Mouse (Mus musculus) hindbrain, embryonic 11.5 days (tissue): ENCODE measurements around the gene Suox. TPM values are rescaled to one million over a fixed set of nuclear protein-coding genes. Genes with fewer than 3 reads are reported as not detected.
A peak's percentile ranks its signal among the peaks of the same experiment; 100 is the strongest.
"Not testable (repeated sequence)": the region's sequence is repeated elsewhere in the genome, so short reads cannot be mapped to it uniquely, and the experiment has no call there.

Source experiments
- ATAC-seq: fragments of 200-750 bp; cut with Nextera tagmentation; 2 replicates; pipeline ENCODE4 v1.8.0; 2017; ENCODE audit warnings: mild to moderate bottlenecking, moderate TSS enrichment, moderate library complexity; ENCODE audit not compliant: low FRiP score
- DNase-seq: peaks from one replicate; pipeline ENCODE4 v3.0.0-alpha.2; 2015; ENCODE audit warnings: low spot score
- H3K27ac ChIP-seq: fragments of 300-500 bp; sonication (generic); 2 replicates; pipeline ENCODE4 v1.5.1; 2014; ENCODE audit warnings: mild to moderate bottlenecking, low read depth, low read length
- H3K27me3 ChIP-seq: fragments of 300-500 bp; sonication (generic); 2 replicates; pipeline ENCODE4 v1.6.1; 2014; ENCODE audit warnings: mild to moderate bottlenecking, low read length, moderate library complexity, mixed read lengths; ENCODE audit not compliant: control insufficient read depth, insufficient read depth
- H3K36me3 ChIP-seq: fragments of 300-500 bp; sonication (generic); 2 replicates; pipeline ENCODE4 v1.6.1; 2014; ENCODE audit warnings: mild to moderate bottlenecking, low read length, moderate library complexity, mixed read lengths; ENCODE audit not compliant: control insufficient read depth, insufficient read depth
- H3K4me1 ChIP-seq: fragments of 300-500 bp; sonication (generic); replicated peaks from 2 replicates; pipeline ENCODE4 v1.6.1; 2014; ENCODE audit warnings: low read length, mixed read lengths; ENCODE audit not compliant: control insufficient read depth, insufficient read depth
- H3K4me2 ChIP-seq: fragments of 300-500 bp; sonication (generic); replicated peaks from 2 replicates; pipeline ENCODE4 v1.6.1; 2014; ENCODE audit warnings: mild to moderate bottlenecking, low read depth, low read length
- H3K4me3 ChIP-seq: fragments of 300-500 bp; sonication (generic); 2 replicates; pipeline ENCODE4 v1.5.1; 2014; ENCODE audit warnings: low read depth, low read length
- H3K9ac ChIP-seq: fragments of 300-500 bp; sonication (generic); 2 replicates; pipeline ENCODE4 v1.6.1; 2014; ENCODE audit warnings: low read depth, low read length
- H3K9me3 ChIP-seq: fragments of 300-500 bp; sonication (generic); 2 replicates; pipeline ENCODE4 v1.6.1; 2016; ENCODE audit warnings: low read length; ENCODE audit not compliant: control insufficient read depth
- WGBS: fragments of 180-500 bp; shearing (Covaris S2); extraction: QIAGEN DNeasy Blood & Tissue Kit; methylation state at CpG from one replicate; pipeline ENCODE4 v1.1.7; 2014; 5-methylcytosine and 5-hydroxymethylcytosine counted together
- polyA plus RNA-seq: library from polyadenylated mRNA; unstranded; fragments of >200 nt; fragmentation: Nextera tagmentation; extraction: Ambion mirVana; gene quantifications from 2 replicates; pipeline ENCODE4 v1.2.1, GENCODE M21; 2014

Suox gene
- polyA plus RNA-seq, 1 experiment from 2014 or later = 14.8 TPM

- H3K4me3 ChIP-seq = peak within 1 kb of the TSS; percentile 72
- H3K4me1 ChIP-seq = 0 out of 2 replicates have a peak, but pooled peaks cover 4% of the 10 kb centered on the region
- H3K9ac ChIP-seq = peak within 1 kb of the TSS; percentile 80
- H3K36me3 ChIP-seq = peaks cover 6% of the 10 kb centered on the region
- H3K4me2 ChIP-seq = peak within 1 kb of the TSS; percentile 89
- H3K27me3 ChIP-seq = no peaks in the 10 kb centered on the region
- H3K27ac ChIP-seq = no peak within 1 kb of the TSS; the same call in 1 of the 2 replicates
- peak; percentile 94 for DNase-seq
- ATAC-seq = peak; percentile 97
- H3K9me3 ChIP-seq = no peaks in the 10 kb centered on the region
- WGBS = under 1% methylated on average over 40 of the region's 40 CpGs
Observed at GRCm38 (mm10) chr10:128626311-128627310, 47.3 kb downstream of the Suox start, which contains the start of gene Rps26. TSS of gene Rps26 (minus strand) at chr10:128626747.

DNA sequence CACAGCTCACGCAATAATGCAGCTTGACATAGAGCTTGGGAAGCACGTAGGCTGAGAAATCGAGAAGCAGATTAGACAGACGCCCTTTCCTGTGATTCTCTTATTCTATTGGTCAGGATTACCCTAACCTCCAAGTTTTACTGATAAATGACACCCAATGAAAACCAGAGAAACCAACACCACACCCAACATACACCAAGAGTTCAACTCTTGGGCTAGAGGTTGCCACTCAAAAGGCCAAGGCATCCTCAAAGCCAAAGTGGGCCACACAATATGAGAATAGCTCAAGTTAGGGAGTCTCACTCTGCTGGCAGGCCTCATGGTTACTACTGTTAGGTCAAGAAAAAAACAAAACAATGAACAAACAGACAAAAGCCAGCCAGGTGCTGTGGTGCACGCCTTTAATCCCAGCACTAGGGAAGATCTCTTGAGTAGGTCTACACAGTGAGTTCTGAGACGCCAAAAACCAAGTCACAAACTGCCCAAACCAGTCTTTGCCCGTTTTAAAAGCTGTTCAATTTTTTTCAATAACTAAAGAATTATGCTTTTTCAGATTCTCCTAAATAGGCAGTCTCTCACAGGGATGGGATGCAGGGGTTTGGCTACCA lies 48.5 kb downstream of the Suox start:
- H3K27me3 ChIP-seq = no peaks in the 10 kb centered on the region
- DNase-seq (no peak), ATAC-seq (no peak)
- peak overlapping the region; percentile 89 for H3K4me2 ChIP-seq
- H3K4me3 ChIP-seq = peak overlapping the region; percentile 72
- peak overlapping the region; percentile 80 for H3K9ac ChIP-seq
- H3K27ac ChIP-seq = no peak overlapping the region
- WGBS = 52% methylated on average over 7 of the region's 7 CpGs
- peaks cover 6% of the 10 kb centered on the region for H3K36me3 ChIP-seq
- H3K4me1 ChIP-seq = 0 out of 2 replicates have a peak, but pooled peaks cover 4% of the 10 kb centered on the region
- H3K9me3 ChIP-seq = no peaks in the 10 kb centered on the region

DNA sequence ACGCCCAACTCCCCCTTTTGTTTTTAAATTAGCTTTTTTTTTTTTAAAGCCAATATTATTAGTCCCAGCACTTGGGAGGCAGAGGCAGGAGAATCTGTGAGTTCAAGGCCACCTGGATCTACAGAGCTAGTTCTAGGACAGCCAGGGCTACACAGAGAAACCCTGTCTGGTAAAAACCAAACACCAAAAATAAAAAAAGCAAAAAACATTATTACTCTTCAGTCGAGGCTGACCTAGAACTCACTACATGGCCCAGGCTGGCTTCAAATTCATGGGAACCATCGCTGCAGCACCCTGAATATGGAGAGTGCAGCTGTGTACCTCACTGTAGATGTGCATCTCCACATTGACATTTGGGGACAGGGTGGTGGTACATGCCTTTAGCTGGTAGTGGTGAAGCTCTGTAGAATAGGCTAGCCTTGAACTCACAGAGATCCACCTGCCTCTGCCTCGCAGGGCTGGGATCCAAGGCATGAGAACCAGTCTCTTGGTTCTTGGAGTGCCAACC lies 50.7 kb downstream of the Suox start:
- H3K27me3 ChIP-seq, H3K9ac ChIP-seq, H3K4me3 ChIP-seq, H3K27ac ChIP-seq, ATAC-seq, H3K4me2 ChIP-seq, DNase-seq, H3K4me1 ChIP-seq, H3K36me3 ChIP-seq, H3K9me3 ChIP-seq: not testable (repeated sequence)
- 84% methylated on average over 4 of the region's 4 CpGs for WGBS

DNA sequence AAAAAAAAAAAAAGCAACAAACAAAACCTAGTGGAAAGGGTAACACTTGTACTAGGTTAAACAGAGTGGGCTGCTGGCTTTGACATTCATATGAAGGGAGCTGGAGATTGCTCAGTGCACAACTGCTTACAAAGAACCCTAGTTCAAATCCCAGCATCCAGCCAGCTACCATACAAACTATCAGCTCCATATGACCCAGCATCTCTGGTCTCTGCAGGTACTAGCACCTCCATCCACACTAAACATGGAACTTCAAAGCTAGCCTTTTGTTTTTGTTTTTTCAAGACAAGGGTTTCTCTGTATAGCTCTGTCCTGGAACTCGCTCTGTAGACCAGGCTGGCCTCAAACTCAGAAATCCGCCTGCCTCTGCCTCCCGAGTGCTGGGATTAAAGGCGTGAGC lies 51.2 kb downstream of the Suox start:
- Histone ChIP-seq H3K4me3 (no peak overlapping the region), H3K36me3 (peaks cover 6% of the 10 kb centered on the region), H3K9me3 (no peaks in the 10 kb centered on the region), H3K4me2 (no peak overlapping the region), H3K27ac (no peak overlapping the region), H3K27me3 (no peaks in the 10 kb centered on the region), H3K4me1 (0 out of 2 replicates have a peak, but pooled peaks cover 4% of the 10 kb centered on the region), H3K9ac (no peak overlapping the region)
- ATAC-seq = no peak
- DNase-seq = no peak
- WGBS = 84% methylated on average over 4 of the region's 4 CpGs

- DNase-seq = no peak
- H3K27ac ChIP-seq = no peak overlapping the region
- WGBS = 78% methylated on average over 3 of the region's 3 CpGs
Observed at GRCm38 (mm10) chr10:128621986-128622520, 51.8 kb downstream of the Suox start.

DNA sequence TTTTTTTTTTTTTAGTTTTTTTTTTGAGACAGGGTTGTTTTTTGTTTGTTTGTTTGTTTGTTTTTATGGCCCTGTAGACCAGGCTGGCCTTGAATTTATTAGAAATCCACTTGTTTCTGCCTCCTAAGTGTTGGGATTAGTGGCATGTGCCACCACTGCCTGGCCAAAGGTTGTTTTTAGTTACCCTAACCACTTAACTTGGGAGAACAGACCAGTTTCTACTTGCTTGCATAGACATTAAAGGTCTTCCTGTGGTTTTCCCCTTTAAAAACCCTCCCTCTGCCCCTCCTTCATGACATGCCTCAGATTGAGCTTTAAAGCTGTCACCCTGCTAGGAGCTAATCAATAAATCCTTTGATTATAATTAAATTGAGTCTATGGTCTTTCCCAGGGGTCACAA lies 53.6 kb downstream of the Suox start:
- no peaks in the 10 kb centered on the region for H3K9me3 ChIP-seq
- no peak overlapping the region for H3K4me2 ChIP-seq
- H3K9ac ChIP-seq = no peak overlapping the region
- no peak overlapping the region for H3K27ac ChIP-seq
- no peaks in the 10 kb centered on the region for H3K27me3 ChIP-seq
- H3K4me3 ChIP-seq = no peak overlapping the region
- ATAC-seq (no peak), DNase-seq (no peak)
- 0 out of 2 replicates have a peak, but pooled peaks cover under 1% of the 10 kb centered on the region for H3K4me1 ChIP-seq
- peaks cover 6% of the 10 kb centered on the region for H3K36me3 ChIP-seq

More at GRCm38 (mm10) chr10:128621986-128622520, 51.8 kb downstream of the Suox start:
- Histone ChIP-seq H3K36me3 (peaks cover 6% of the 10 kb centered on the region), H3K9ac (no peak overlapping the region), H3K4me3 (no peak overlapping the region), H3K4me2 (no peak overlapping the region), H3K4me1 (0 out of 2 replicates have a peak, but pooled peaks cover 4% of the 10 kb centered on the region), H3K9me3 (no peaks in the 10 kb centered on the region), H3K27me3 (no peaks in the 10 kb centered on the region)
- no peak for ATAC-seq

Other genes starting within 250 kb of the Suox start
- 126 and 170 TPM in 2 replicates for gene Smarcc2, start 214.8 kb downstream of the Suox start, polyA plus RNA-seq
- 742 and 751 TPM in 2 replicates for gene Myl6, start 179.9 kb downstream of the Suox start, polyA plus RNA-seq
- gene Myl6b, start 175.4 kb downstream of the Suox start, polyA plus RNA-seq = 3.3 and 4.2 TPM in 2 replicates
- 12.6 and 15.7 TPM in 2 replicates for gene Esyt1, start 148.2 kb downstream of the Suox start, polyA plus RNA-seq
- 14.1 and 15.0 TPM in 2 replicates for gene Zc3h10, start 126.3 kb downstream of the Suox start, polyA plus RNA-seq
- gene Rpl41, start 124.8 kb downstream of the Suox start, polyA plus RNA-seq = 2,785 and 2,836 TPM in 2 replicates
- 220 and 243 TPM in 2 replicates for gene Pa2g4, start 108.1 kb downstream of the Suox start, polyA plus RNA-seq
- 4.6 and 7.0 TPM in 2 replicates for gene Erbb3, start 84.4 kb downstream of the Suox start, polyA plus RNA-seq
- 596 and 615 TPM in 2 replicates for gene Rps26, start 47.3 kb downstream of the Suox start, polyA plus RNA-seq
- gene Ikzf4, start 28.1 kb downstream of the Suox start, polyA plus RNA-seq = 4.3 and 4.9 TPM in 2 replicates
- gene Rab5b, start 22.2 kb upstream of the Suox start, polyA plus RNA-seq = 76.0 and 83.0 TPM in 2 replicates
- 4.5 and 5.8 TPM in 2 replicates for gene Pmel, start 30.1 kb upstream of the Suox start, polyA plus RNA-seq
- gene Cdk2, start 31.0 kb upstream of the Suox start, polyA plus RNA-seq = 75.2 and 86.5 TPM in 2 replicates
- 5.0 and 6.2 TPM in 2 replicates for gene Dgka, start 70.8 kb upstream of the Suox start, polyA plus RNA-seq
- gene Pym1, start 73.8 kb upstream of the Suox start, polyA plus RNA-seq = 44.5 and 48.3 TPM in 2 replicates
- 0.27 and 0.49 TPM in 2 replicates for gene Mmp19, start 116.8 kb upstream of the Suox start, polyA plus RNA-seq
- 31.8 and 34.7 TPM in 2 replicates for gene Dnajc14, start 130.0 kb upstream of the Suox start, polyA plus RNA-seq
- 14.2 and 16.3 TPM in 2 replicates for gene Tmem198b, start 130.3 kb upstream of the Suox start, polyA plus RNA-seq
- 282 and 286 TPM in 2 replicates for gene Sarnp, start 143.3 kb upstream of the Suox start, polyA plus RNA-seq
- 64.8 and 66.4 TPM in 2 replicates for gene Ormdl2, start 147.6 kb upstream of the Suox start, polyA plus RNA-seq
- gene Gdf11, start 217.6 kb upstream of the Suox start, polyA plus RNA-seq = 10.5 and 11.5 TPM in 2 replicates
- 215 and 216 TPM in 2 replicates for gene Cd63, start 226.9 kb upstream of the Suox start, polyA plus RNA-seq
- 11.6 and 12.1 TPM in 2 replicates for gene Rdh5, start 248.8 kb upstream of the Suox start, polyA plus RNA-seq
- gene Bloc1s1, start 250.0 kb upstream of the Suox start, polyA plus RNA-seq = 260 and 269 TPM in 2 replicates